Mouse (Mus musculus) layer of hippocampus, adult 8-10 months (tissue): ENCODE measurements around the gene Henmt1. TPM values are rescaled to one million over a fixed set of nuclear protein-coding genes. Genes with fewer than 3 reads are reported as not detected.

Experiments
- DNase-seq, 2 experiments: peaks; one replicate each; pipeline ENCODE4 v3.0.0; 2022; ENCODE audit warnings: low spot score in 2 of 2
- total RNA-seq, 4 experiments: library from RNA; stranded (reverse); gene quantifications; 2 replicates each; pipeline ENCODE4 v1.2.4; 2022

Henmt1 gene
- total RNA-seq, 4 experiments from 2014 or later = 2.4 to 4.3 (median 3.0) TPM

- DNase-seq = no peak
Observed at GRCm38 (mm10) chr3:108997284-108997683, 57.6 kb downstream of the Henmt1 start.

DNA sequence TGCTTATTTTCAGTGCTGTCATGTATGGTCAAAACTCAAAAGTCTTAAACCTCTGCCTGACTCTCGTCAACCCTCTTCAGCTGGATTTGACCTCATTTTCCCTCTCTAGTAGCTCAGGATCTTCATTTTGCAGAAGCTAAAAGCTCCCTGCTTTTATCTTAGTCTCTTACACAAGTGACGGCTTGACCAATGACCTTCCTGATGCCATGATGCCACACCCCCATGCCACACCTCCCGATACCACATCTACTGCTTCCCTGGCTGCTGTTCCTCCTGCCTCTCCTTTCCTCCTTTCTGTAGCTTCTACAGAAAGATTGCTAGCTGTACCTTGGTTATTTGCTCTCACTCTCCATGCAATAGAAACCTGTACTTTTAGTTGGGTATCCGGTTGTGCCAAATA, 58.1 kb downstream of the Henmt1 start:
- no peak for DNase-seq

- no peak for DNase-seq
Observed at GRCm38 (mm10) chr3:108999173-108999572, 59.5 kb downstream of the Henmt1 start.

DNA sequence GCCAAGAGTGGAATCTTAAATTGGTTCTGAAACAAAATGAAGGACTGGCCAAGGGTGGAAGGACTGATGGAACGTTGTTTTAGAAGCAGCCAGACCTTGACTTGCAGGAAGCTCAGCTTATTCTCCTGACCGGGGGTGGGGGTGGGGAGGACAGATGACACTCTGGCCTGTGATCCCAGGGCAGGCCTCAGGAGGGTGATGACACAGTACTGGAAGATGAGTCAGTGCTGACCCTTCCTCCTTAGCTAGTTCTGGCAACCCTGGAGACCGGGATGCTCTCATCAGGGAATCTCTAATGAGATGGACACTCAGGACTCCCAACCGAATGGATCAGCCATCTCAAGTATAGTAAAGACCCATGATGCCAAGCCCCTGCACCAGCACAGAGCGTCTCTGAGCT, 66.1 kb downstream of the Henmt1 start:
- DNase-seq = no peak

DNA sequence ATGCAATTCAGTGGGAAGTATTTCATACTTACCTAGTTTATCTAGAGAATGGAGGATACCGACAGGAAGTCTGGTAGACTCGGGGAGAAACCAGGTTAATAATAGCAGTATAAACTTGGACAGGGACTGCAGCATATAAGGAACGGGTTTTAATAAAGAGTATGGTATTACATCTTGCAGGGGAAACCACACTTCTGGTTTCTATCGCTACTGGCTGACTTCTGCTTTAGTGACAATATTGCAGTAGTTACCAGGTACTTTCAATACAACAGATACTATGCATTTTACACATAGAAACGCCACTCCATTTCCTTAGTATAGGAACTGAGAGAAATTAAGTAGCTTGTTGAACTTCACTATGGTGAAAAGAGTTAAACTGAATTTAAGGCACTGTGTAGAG, 68.5 kb downstream of the Henmt1 start:
- DNase-seq = no peak

Other genes starting within 250 kb of the Henmt1 start
- 10 to 100 TPM; 13.3 to 19.1 (median 14.5) TPM for gene Gpsm2, start 217.6 kb upstream of the Henmt1 start, total RNA-seq
- not detected for gene Aknad1, start 200.2 kb upstream of the Henmt1 start, total RNA-seq
- gene Stxbp3, start 99.3 kb upstream of the Henmt1 start, total RNA-seq = 10 to 100 TPM; 22.8 to 39.8 (median 30.9) TPM
- under 1 TPM in 1 of 4 experiments, not detected in 3; 0.13 TPM for gene Fndc7, start 49.9 kb upstream of the Henmt1 start, total RNA-seq
- gene Prpf38b, start 28.1 kb upstream of the Henmt1 start, total RNA-seq = 10 to 100 TPM; 43.2 to 57.0 (median 47.7) TPM
- not detected for gene Gm9857, start 572 bp downstream of the Henmt1 start, total RNA-seq
- gene Fam102b, start 87.7 kb downstream of the Henmt1 start, total RNA-seq = 10 to 100 TPM; 23.3 to 39.3 (median 28.9) TPM
- not detected for gene Slc25a54, start 140.6 kb downstream of the Henmt1 start, total RNA-seq
- 1 to 10 TPM; 2.6 to 3.5 (median 3.3) TPM for gene Slc25a24, start 183.3 kb downstream of the Henmt1 start, total RNA-seq